18 mouse cellular contexts compared by ENCODE assay signal in genomic region chrX:150848230-150848629, GRCm38 (mm10). TPM values are rescaled to one million over a fixed set of nuclear protein-coding genes. Genes with fewer than 3 reads are reported as not detected.
A peak's percentile ranks its signal among the peaks of the same experiment; 100 is the strongest.
DNase-seq lines count a peak whose midpoint lies in the region; TF ChIP-seq lines count a peak whose summit lies in the region.
"Had no signal": no experiment of that assay in that cellular context is flagged by ENCODE, and none has a peak within 500 bp of the region (broad histone marks: within the 10 kb centered on the region; RNA-seq: fewer than 3 reads in every experiment).

No protein-coding gene starts in this region.

- H3K36me3 ChIP-seq in heart, embryonic 10.5 days, result no peaks in the 10 kb centered on the region
- H3K36me3 ChIP-seq: G1E; hindbrain, embryonic 10.5 days; limb, embryonic 12.5 days had no signal

- 0 out of 2 replicates have a peak overlapping the region, but pooled peaks have one; percentile 10 for H3K27ac ChIP-seq in heart, embryonic 10.5 days
- peak overlapping the region; percentile 51 for H3K27ac ChIP-seq in layer of hippocampus, adult 2 months
- H3K27ac ChIP-seq: hindbrain, embryonic 10.5 days; hindbrain, postnatal 0 days; kidney, postnatal 0 days; limb, embryonic 12.5 days had no signal

- peaks cover 9% of the 10 kb centered on the region; the same call in 1 of the 2 replicates for H3K4me1 ChIP-seq in heart, embryonic 10.5 days
- H3K4me1 ChIP-seq: hindbrain, embryonic 10.5 days; limb, embryonic 12.5 days had no signal

- DNase-seq in heart, embryonic 10.5 days (ENCODE audit: low spot score), result peak; percentile 80
- DNase-seq in heart, adult 18-20 months, result no peak
- DNase-seq in layer of hippocampus, adult 2 months (ENCODE audit: low spot score in 2 of 2), result peak; percentile 7 to 10
- no peak for DNase-seq in layer of hippocampus, adult 9-10 months (ENCODE audit: low spot score)
- peak; percentile 5 for DNase-seq in ovary, adult 18-20 months (ENCODE audit: low spot score)
- DNase-seq in ovary, postnatal 36 days (ENCODE audit: low spot score), result no peak
- DNase-seq in retina, embryonic 14.5 days (ENCODE audit: low spot score), result no peak
- DNase-seq: adrenal gland, postnatal 14 days; cerebellum, adult 18-20 months; cerebellum, postnatal 25 days; kidney, adult 11 months; right cerebral cortex, adult 18-20 months; thymus, postnatal 36 days had no signal

- H3K27me3 ChIP-seq in heart, embryonic 10.5 days (ENCODE audit: insufficient read depth, poor library complexity, severe bottlenecking), result no peaks in the 10 kb centered on the region

- H3K9me3 ChIP-seq in heart, embryonic 10.5 days, result no peaks in the 10 kb centered on the region
- H3K9me3 ChIP-seq: G1E; hindbrain, embryonic 10.5 days; limb, embryonic 12.5 days had no signal

- TF ChIP-seq CTCF in layer of hippocampus, adult 2 months (conservative IDR thresholded peaks at IDR 0.05), result no peak

- WGBS in heart, embryonic 10.5 days, result 35% methylated on average over 8 of the region's 8 CpGs

- H3K4me3 ChIP-seq in heart, embryonic 10.5 days, result no peak overlapping the region
- H3K4me3 ChIP-seq in layer of hippocampus, adult 2 months, result no peak overlapping the region
- H3K4me3 ChIP-seq: hindbrain, embryonic 10.5 days; limb, embryonic 12.5 days had no signal

RNA-seq across cellular contexts. Expression of gene Maged2, which starts 34.1 kb away (rescaled TPM):
- polyA plus RNA-seq in heart, embryonic 10.5 days (2016; fragmentation: Nextera tagmentation; extraction: Ambion mirVana), result 638 and 695 TPM in 2 replicates
- total RNA-seq in heart, adult 18-20 months (2021), result 10 to 100 TPM; 21.8 to 24.2 TPM
- 10 to 100 TPM; 43.3 to 49.6 TPM for total RNA-seq in layer of hippocampus, adult 2 months (2021)

Comparison
In these comparisons a context has a peak if more than half of its experiments do, and no peak if none do; other contexts are left out.
1. DNase-seq: peak in heart, embryonic 10.5 days (single experiment), layer of hippocampus, adult 2 months (2 of 2) and ovary, adult 18-20 months (single experiment); none in heart, adult 18-20 months (0 of 2), layer of hippocampus, adult 9-10 months (single experiment), ovary, postnatal 36 days (single experiment) and retina, embryonic 14.5 days (single experiment).